Mouse (Mus musculus) testis, postnatal 10 days (tissue): Measurements from ENCODE around the gene Ly6g5b.

Source experiments
- DNase-seq: peaks from one replicate; pipeline ENCODE4 v3.0.0; 2021; ENCODE audit warnings: low spot score

The Ly6g5b gene

DNA sequence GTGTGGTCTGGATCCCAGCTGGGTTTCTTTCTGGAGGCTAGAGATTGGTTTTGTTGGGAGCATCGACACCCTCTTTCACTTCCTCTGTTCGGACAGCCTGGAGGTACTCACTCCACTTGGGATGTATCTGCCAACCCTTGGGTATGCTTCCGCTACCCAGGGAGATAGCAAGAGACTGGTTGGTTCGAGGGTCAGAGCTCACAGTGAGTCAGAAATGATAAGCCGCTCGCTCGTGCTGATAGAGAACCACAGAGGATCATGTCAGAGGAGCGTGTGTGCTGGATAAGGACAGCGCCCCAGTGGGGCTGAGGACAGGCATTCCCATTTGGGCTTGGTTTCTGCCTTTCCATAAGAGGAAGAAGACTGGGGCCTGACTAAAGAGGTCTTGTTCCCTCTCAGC lies 35.5 kb downstream of the Ly6g5b start:
- no peak for DNase-seq

DNA sequence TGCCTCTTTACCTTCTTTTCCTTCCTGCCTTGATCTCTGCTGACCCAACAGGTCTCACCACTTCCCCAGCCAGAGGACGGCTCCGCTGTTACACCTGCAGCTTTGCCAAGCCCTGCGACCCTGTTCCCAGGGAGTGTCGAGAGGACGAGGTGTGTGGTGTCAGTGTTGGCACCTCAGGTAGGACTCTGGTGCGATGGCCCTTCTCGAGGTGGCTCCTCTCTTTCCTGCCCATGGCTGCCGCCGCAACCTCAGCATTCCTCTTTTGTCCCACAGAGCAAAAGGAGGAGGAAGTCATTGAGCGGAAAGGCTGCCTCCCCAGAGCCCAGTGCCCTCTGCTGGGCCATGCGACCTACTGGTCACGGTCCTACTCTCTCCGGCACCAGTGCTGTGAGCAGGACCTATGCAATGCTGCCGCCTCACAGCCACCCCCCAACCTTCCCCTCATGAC lies 37.4 kb downstream of the Ly6g5b start, which contains the start of gene Ly6g6d:
Gene Ly6g6d, minus strand, starts transcription at position 280 of the 448 bp plus-strand sequence.
- no peak for DNase-seq

DNA sequence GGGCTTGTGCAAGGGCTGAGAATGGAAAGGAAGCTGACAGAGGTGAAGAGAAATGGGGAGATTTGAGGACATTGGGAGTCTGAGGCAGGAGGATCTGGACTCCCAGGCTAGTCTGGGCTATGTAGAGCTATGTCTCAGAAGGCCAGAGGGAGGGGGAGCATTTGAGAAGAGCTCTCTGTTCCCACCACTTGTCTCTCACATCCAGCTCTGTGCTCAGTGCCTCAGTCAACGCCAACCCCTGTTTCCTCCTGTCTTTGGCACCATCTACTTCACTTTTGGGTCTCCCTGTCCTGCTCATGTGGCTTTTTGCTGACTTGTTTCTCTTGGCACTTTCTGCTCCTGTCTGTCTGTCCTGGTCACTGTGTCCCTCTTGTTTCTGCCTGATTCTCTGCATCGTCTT lies 37.9 kb downstream of the Ly6g5b start:
- no peak for DNase-seq

DNA sequence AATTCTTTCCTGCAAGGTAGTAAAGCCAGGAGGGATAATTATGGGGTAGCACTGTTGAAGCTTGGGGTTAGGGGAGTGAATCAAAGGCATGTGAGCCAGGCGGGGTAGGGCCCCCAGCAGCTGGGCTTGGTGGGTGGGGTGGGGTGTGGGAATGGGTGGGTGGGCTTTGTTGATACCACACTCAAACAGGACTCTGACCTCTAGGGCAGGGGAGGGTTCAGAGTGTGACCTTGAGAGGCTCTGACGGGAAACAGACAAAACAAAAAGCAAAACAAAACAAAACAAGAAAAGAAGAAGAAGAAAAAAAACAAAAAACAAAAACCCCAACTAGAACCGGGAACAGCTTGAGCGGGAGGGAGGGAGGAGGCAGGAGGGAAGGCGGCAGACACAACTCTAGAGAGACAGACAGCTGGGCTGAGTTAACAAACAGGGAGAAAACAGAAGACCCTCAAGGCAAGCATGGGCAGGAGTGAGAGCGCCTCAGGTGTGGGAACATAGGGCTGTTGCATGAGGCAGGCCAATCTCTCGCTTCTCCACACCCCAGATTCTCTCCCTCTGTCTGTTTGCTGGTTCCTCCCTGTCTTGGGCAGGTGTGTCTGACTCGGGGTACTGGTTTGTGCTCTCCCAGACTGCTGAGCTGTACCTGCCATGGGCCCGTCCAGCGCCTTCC lies 38.6 kb downstream of the Ly6g5b start, which contains the start of gene Ly6g6e:
Gene Ly6g6e, plus strand, starts transcription at position 396 of the 670 bp plus-strand sequence.
- DNase-seq: no peak

DNA sequence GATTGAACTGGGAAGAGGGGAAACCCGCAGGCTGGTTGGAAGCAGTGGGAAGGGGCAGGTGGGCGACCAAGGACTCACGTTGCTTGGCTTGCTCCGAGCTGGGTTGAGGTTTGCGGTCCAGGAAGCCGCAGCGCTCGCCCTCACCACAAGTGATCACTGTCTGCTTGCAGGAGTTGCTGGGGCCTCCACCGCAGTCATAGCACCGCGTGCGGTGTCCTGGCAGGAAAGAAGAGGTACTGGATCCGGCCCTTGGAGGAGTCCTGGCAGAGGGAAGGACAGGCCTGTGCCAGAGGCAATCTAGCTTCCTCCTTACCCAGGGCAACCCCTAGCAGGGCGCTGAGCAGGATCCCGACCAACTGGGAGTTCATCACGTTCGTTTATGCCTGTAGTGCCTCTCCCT lies 41.1 kb downstream of the Ly6g5b start:
- DNase-seq: no peak

DNA sequence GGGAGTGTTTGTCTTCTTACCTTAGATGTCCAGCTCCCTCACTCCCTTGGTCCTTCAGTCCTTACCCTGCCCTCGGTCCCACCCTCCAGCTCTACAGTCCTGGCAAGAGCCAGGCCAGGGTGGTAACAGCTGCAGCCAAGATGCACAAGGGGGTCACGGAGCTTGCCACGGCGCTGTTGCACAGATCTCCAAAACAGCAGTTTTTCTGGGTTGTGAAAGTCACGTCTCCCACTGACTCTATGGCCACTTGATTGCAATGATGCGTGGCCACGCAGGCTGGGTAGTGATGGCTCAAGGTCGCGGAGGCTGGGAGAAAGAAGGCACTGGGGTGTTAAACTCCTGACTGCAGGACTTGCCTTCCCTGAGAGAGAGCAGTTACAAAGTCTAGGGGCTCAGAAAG lies 43.8 kb downstream of the Ly6g5b start:
- DNase-seq: no peak

DNA sequence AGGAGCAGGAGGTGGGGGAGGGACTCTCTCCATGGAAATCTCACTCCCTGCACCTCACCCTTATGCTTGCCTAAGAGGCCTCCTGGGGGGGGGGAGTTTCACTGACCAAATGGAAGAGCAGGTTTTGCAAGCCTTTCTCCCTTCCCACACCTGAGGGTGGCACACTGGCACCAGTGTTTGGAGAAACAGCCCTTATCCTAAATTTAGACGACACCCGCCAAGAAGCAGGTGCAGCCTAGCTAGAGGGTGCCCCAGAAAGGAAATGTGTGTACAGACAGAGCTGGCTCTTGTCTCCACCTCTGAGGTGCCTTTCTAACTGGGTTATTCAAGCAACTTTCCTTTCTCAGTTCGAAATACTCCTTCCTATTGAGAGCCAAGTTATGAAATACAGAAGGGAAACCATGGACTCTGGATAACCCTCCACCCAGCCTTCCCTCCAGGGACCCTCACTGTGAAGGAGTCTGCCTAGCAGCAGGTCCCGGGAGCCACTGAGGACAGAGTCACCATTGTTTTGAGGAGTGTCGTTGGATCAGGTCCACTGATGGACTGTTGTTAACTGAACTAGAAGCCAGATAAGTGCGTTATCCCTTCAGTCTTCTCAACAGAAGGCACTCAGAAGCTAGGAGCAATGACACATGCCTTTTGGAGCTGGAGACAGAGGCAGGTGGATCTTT lies 44.5 kb downstream of the Ly6g5b start:
- no peak for DNase-seq

DNA sequence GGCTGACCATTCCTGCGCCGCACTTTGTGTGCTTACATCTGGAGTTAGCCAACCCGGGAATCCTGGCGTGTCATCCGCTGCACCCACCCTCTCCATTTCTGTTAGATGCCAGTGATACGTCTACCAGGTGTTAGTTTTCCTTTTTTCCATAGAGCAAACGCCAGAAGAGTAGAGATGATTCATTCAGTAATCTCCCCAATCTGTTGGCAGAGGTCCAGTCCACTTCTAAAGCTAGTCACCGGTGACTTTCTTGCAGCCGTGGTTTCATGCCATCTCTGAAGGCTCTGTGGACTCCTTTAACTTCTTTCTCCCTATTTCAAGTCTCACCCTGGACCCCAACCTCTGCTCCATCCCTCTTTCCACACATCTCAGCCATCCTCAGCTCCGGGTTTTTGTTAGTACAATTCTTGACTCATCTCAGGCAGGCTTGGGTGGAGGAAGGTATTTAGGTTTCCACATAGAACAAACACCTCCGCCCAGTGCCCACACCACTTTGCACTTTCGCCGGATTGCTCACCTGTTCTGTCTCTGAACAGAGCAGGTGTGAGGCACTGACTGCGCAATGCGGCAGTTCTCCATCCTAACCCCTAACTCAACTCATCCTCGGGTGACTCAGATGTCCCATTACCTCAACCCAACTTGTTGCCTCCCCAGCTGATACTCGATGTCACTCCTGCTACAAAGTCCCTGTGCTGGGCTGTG lies 46.9 kb downstream of the Ly6g5b start:
- no peak for DNase-seq

DNA sequence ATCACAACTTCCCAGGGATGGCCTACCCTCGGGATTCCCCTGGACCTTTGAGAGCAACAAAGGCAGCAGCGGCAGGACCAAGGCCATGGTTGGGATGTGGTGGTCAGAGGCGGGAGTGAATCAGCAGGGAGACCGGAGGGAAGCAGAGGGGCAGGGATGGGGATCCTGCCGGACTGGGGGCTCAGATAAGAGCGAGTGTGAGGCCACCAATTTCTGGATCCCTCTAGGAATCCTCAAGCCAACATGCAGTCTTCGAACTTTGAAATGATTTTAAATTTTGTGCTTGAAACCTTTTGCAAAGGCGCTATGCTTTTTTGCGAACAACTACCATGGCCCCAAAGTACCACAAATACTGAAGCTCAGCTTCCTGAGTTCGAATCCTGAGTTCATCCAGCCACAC lies 49.1 kb downstream of the Ly6g5b start, which contains the start of gene Mpig6b:
Gene Mpig6b, minus strand, starts transcription at position 101 of the 400 bp plus-strand sequence.
- no peak for DNase-seq

DNA sequence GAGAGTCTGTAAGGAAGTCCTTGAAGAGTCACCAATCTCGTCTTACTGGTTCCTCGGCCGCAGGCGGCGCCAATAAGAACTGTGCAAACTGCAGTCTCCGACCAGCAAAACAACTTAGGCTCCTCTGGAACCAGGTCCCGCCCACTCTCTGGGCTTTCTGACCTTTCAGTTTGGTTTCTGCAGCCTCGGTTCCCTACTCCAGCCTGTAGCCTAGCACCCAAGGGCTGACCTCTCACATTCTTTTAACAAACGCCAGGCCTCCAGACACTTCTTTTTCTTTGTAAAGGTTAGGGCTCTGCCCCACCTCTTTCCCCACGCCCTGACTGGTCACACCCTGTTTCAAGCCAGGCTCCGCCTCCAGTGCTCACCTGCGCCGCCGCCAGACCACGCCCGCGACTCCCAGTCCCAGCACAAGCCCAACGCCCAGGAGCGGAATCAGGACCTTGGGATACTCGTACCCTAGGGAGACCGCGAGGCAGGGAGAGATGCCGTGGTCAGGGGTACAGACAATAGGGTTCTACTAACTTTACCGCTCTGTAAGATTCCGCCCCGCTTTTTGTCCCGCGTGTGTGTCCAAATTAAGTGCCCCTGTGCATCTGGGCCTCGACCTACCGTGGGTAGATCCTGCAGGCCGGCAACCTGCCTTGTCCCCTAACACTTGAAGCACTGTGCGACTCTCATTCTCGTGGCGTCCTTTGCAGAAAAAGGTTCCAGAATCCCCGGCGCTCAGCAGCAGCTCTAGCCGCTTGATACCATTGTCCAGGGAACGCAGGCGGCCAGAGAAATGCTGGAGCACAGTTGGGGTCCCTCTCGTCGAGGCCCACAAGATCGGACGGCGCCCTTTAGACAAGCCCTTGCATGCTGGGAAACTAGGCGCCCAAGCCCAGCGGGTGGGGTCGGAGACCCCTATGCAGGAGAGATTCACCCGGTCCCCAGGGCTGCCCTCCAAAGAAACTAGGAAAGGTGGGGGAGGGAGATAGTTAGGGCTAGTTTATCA lies 50.0 kb downstream of the Ly6g5b start, which contains the start of gene Ly6g6c:
Gene Ly6g6c, plus strand, starts transcription at position 438 of the 997 bp plus-strand sequence.
- DNase-seq: peak; percentile 79

DNA sequence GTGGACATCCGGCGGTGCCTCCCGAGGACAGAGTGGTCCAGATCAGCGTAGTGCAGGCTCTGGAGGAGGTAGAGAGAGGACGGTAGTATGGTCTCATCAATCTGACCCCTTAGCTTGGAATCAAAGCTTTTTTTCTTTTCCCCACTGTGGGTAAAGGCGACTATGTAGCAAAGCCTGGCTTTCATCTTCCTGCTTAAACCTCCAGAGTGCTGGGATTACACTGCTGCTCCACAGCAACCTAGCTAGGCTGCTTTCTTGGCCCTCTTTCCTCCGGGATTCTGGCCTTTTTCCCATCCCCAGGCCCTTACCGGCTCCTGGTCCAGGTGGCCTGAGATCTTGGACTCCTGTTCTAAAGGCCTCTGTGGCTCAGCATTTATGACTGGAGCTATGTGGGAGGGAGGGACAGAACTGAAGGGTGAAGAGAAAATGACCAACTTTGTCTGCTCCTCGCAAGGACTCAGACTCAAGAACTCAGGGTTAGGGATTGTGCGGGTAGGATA lies 50.8 kb downstream of the Ly6g5b start:
- no peak for DNase-seq
